Mouse (Mus musculus) limb, embryonic 12.5 days (tissue): ENCODE measurements at regions not wholly inside any gene's neighbourhood (a gene's known extent, or its start where the extent isn't known, plus 50 kb on each side); places are given as distances from the start of the nearest gene placed in this dataset.
"Not testable (repeated sequence)": the region's sequence is repeated elsewhere in the genome, so short reads cannot be mapped to it uniquely, and the experiment has no call there.

Experiments
- ATAC-seq: fragments of 200-750 bp; cut with Nextera tagmentation; 2 replicates; pipeline ENCODE4 v1.8.0; 2017; ENCODE audit warnings: low read depth, moderate TSS enrichment; ENCODE audit not compliant: insufficient number of reproducible peaks, insufficient read depth, low FRiP score, low TSS enrichment
- H3K27ac ChIP-seq: fragments of 300-500 bp; sonication (generic); 2 replicates; pipeline ENCODE4 v1.5.1; 2016; ENCODE audit warnings: mild to moderate bottlenecking, moderate library complexity
- H3K27me3 ChIP-seq: fragments of 300-500 bp; sonication (generic); 2 replicates; pipeline ENCODE4 v1.6.1; 2016; ENCODE audit warnings: mild to moderate bottlenecking, moderate library complexity
- H3K36me3 ChIP-seq: fragments of 300-500 bp; sonication (generic); 2 replicates; pipeline ENCODE4 v1.6.1; 2016; ENCODE audit warnings: mild to moderate bottlenecking, moderate library complexity
- H3K4me1 ChIP-seq: fragments of 300-500 bp; sonication (generic); replicated peaks from 2 replicates; pipeline ENCODE4 v1.6.1; 2016
- H3K4me2 ChIP-seq: fragments of 300-500 bp; sonication (generic); 2 replicates; pipeline ENCODE4 v1.6.1; 2016; ENCODE audit warnings: mild to moderate bottlenecking, moderate library complexity
- H3K4me3 ChIP-seq: fragments of 300-500 bp; sonication (generic); replicated peaks from 2 replicates; pipeline ENCODE4 v1.5.1; 2016; ENCODE audit warnings: mild to moderate bottlenecking
- H3K9ac ChIP-seq: fragments of 300-500 bp; sonication (generic); replicated peaks from 2 replicates; pipeline ENCODE4 v1.6.1; 2016; ENCODE audit warnings: mild to moderate bottlenecking, moderate library complexity
- H3K9me3 ChIP-seq: fragments of 300-500 bp; sonication (generic); 2 replicates; pipeline ENCODE4 v1.6.1; 2016; ENCODE audit warnings: mild to moderate bottlenecking, moderate library complexity
- WGBS: fragments of 180-500 bp; shearing (Covaris S2); methylation state at CpG from one replicate; pipeline ENCODE4 v1.1.7; 2016; 5-methylcytosine and 5-hydroxymethylcytosine counted together

DNA sequence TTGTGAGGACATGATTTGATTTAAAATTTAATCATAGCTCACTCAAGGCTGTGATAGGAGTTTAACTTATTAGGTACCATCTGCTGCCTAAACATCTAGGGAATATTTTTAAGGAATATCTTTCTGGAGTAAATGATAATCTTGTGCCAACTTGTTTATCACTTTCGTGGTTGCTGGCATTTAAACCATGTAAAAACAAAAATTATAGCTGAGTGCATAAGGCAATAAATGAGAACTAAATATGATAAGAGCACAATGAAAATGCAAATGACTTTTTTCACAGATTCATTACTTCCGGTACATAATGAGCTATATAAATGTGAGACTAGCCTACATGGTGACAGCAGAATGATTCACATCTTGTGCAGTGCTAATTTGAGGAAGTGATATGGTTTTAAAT lies 221.8 kb upstream of the Tmprss15 start:
- no peaks in the 10 kb centered on the region for H3K36me3 ChIP-seq
- no peaks in the 10 kb centered on the region for H3K9me3 ChIP-seq
- no peak overlapping the region for H3K9ac ChIP-seq
- no peak overlapping the region for H3K4me2 ChIP-seq
- 66% methylated on average over 2 of the region's 2 CpGs for WGBS
- H3K4me1 ChIP-seq = no peaks in the 10 kb centered on the region
- H3K27me3 ChIP-seq = no peaks in the 10 kb centered on the region
- no peak overlapping the region for H3K27ac ChIP-seq
- H3K4me3 ChIP-seq = no peak overlapping the region
- no peak for ATAC-seq

DNA sequence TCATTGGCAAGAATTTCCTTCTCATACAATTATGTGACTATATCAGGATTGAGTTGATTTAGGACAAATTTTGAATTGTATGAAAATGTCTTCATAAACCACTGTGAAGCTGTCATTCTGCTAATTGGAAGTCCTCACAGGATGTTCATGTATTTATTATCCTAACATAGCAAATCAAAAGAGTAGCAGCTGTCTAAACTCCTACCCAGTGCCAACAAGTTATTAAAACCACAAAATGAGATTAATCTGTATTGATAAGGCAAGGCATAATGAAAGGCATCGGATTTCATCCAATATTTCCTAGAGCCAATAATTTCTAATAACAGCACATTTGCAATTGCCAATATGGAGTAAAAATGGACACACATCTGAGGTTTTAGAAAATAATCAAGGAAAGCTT lies 217.6 kb upstream of the Tmprss15 start:
- Histone ChIP-seq H3K9ac (no peak overlapping the region), H3K27me3 (no peaks in the 10 kb centered on the region), H3K9me3 (no peaks in the 10 kb centered on the region), H3K36me3 (no peaks in the 10 kb centered on the region), H3K4me3 (no peak overlapping the region), H3K4me1 (no peaks in the 10 kb centered on the region), H3K4me2 (no peak overlapping the region), H3K27ac (no peak overlapping the region)
- 92% methylated on average over 1 of the region's 1 CpGs for WGBS
- ATAC-seq = no peak

DNA sequence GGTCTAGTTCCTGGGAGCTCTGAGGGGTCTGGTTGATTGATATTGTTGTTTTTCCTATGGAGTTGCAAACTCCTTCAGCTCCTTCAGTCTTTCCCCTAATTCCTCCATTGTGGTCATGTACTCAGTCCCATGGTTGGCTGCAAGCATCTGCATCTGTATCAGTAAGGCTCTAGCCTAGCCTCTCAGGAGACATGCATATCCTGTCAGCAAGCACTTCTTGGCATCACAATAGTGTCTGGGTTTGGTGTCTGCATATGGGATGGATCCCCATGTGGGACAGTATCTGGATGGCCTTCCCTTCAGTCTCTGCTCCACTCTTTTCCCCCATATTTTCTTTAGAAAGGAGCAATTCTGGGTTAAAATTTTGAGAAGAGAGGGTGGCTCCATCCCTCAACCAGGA lies 205.7 kb upstream of the Tmprss15 start:
- not testable (repeated sequence) for ATAC-seq, H3K4me2 ChIP-seq, H3K4me3 ChIP-seq, H3K9me3 ChIP-seq, H3K4me1 ChIP-seq, H3K36me3 ChIP-seq, H3K27ac ChIP-seq, H3K27me3 ChIP-seq, H3K9ac ChIP-seq

DNA sequence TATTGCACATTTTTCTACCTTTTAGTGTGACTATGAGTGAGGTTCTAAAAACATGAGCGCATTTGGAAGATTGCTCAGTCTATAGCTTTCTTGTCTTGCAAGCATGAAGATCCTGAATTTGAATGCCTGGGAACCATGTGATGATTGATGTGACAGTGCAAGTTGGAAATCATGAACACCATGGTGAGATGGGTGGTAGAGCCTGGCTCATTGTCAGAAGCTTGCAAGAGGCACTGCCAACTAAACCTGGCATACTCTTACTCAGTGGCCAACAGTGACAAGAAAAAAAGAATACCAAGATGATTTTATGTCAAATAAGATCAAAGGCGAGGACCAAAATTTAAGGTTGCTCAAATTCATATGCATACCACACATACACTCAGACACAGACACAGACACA lies 188.1 kb upstream of the Tmprss15 start:
- Histone ChIP-seq H3K9ac (no peak overlapping the region), H3K36me3 (no peaks in the 10 kb centered on the region), H3K4me1 (no peaks in the 10 kb centered on the region), H3K4me2 (no peak overlapping the region), H3K4me3 (no peak overlapping the region), H3K27ac (no peak overlapping the region), H3K27me3 (no peaks in the 10 kb centered on the region), H3K9me3 (no peaks in the 10 kb centered on the region)
- WGBS = 93% methylated on average over 2 of the region's 2 CpGs
- no peak for ATAC-seq

DNA sequence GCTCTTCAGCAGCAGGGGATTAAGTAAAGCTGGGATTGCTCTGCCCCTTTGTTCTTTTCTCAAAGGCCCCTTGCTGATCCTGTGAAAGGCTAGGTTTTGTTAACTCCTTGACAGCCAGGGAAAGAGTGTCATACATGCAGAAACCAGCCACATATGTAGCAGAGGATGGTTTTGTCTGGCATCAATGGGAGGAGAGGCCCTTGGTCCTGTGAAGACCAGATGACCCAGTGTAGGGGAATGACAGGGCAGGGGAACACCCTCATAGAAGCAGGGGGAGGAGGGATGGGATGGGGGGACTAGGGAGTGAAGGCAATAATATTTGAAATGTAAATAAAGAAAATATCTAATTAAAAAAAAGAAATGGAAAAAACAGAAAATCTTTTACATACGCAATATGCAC lies 165.6 kb upstream of the Tmprss15 start:
- no peak overlapping the region for H3K4me3 ChIP-seq
- 89% methylated on average over 1 of the region's 1 CpGs for whole genome bisulfite sequencing
- H3K4me1 ChIP-seq = no peaks in the 10 kb centered on the region
- no peaks in the 10 kb centered on the region for H3K9me3 ChIP-seq
- H3K4me2 ChIP-seq = no peak overlapping the region
- no peak for ATAC-seq
- H3K9ac ChIP-seq = no peak overlapping the region
- H3K27me3 ChIP-seq = no peaks in the 10 kb centered on the region
- no peaks in the 10 kb centered on the region for H3K36me3 ChIP-seq
- no peak overlapping the region for H3K27ac ChIP-seq

DNA sequence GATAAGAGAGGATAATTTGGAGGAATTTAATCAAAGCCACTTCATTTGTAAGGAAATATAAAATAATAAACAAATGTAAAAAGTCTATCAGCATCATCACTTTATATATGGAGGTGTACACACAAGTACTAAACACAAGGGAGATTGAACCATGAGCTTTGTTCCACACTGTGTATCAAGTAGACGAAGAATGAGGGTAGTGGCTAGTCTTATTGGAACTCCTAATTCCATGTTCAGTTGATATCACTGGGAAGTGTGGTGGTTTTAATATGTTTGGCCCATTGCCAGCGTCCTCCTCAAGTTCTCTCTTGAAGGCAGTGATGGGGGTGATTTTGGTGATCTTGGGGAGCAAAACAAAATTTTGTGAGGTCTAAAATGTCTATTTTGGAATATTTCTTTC lies 165.2 kb upstream of the Tmprss15 start:
- no peak overlapping the region for H3K4me2 ChIP-seq
- 55% methylated on average over 2 of the region's 2 CpGs for WGBS
- ATAC-seq = no peak

DNA sequence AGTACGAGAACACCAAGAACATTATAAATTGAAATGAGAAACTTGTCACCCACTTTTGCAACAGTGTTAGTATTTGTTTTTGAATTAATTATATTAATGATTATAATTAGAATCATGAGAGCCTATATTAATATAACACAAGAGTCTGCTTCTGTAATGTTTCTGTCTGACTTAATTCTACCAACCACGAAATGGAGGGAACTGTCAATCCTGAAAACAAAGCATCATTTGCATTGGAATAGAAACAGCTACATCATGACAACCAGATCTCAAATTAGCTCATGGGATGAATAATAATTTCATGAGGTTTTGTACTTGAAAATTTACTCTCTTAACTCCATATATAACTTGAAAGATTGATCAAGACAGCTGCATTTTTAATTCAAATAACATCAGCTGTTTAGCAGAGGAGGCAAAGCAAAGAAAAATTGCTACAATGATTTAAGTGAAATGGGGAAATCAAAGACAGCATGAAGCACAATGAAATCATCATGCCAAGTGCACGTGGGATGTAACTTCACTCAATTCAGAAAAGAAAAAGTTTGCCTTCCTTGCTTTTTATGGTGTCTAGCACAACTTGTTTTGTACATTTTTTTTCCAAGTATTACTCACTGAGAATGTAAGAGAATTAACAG lies 150.1 kb upstream of the Tmprss15 start:
- H3K36me3 ChIP-seq = no peaks in the 10 kb centered on the region
- no peak overlapping the region for H3K27ac ChIP-seq
- H3K9ac ChIP-seq = no peak overlapping the region
- H3K4me3 ChIP-seq = no peak overlapping the region
- no peaks in the 10 kb centered on the region for H3K27me3 ChIP-seq
- H3K4me2 ChIP-seq = no peak overlapping the region
- 73% methylated on average over 3 of the region's 3 CpGs for WGBS
- no peak for ATAC-seq
- no peaks in the 10 kb centered on the region for H3K4me1 ChIP-seq
- no peaks in the 10 kb centered on the region for H3K9me3 ChIP-seq

More for the DNA sequence above, 165.2 kb upstream of the Tmprss15 start:
- Histone ChIP-seq H3K4me1 (no peaks in the 10 kb centered on the region), H3K27ac (no peak overlapping the region), H3K9ac (no peak overlapping the region), H3K9me3 (no peaks in the 10 kb centered on the region), H3K36me3 (no peaks in the 10 kb centered on the region), H3K27me3 (no peaks in the 10 kb centered on the region), H3K4me3 (no peak overlapping the region)

DNA sequence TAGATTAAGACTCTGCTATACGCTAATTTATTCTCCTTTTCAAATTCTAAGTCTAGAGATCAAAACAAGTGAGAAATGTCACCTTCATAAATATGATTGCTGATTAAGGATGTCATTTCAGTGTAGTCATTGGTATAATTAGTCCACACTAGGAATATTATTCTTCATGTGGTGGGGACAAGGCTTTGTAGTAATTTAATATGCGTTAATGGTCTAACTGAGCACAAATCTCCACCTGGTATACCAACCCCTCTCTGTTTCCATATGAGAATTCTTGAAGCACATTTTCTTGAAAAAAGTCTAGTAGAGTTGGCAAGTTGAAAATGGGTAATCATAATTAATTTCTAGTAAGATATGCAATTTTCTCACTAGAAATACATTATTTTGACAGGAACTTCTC lies 149.3 kb upstream of the Tmprss15 start:
- no peak overlapping the region for H3K27ac ChIP-seq
- no peaks in the 10 kb centered on the region for H3K4me1 ChIP-seq
- no peak overlapping the region for H3K9ac ChIP-seq
- no peak overlapping the region for H3K4me3 ChIP-seq
- ATAC-seq = no peak
- WGBS = 55% methylated on average over 2 of the region's 2 CpGs
- no peaks in the 10 kb centered on the region for H3K36me3 ChIP-seq
- no peak overlapping the region for H3K4me2 ChIP-seq
- no peaks in the 10 kb centered on the region for H3K9me3 ChIP-seq
- no peaks in the 10 kb centered on the region for H3K27me3 ChIP-seq

DNA sequence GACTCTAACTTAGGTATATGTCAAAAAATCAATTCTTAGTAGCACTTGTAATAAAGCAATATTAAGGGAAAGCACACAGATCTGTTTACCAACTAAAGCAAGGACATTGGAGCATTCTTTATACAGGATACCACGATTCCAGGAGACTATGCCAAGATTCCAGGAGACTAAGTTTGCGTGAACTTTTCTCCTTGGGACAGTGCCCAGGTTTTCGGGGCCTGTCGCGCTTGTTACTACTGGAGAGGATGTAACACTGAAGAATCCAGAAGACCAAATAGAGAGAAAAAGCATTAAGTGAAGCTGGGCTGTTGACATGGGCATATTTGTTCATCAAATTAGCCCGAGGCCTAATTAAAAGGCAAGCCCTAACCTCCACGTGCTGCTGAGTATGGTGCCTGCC lies 100.3 kb upstream of the Tmprss15 start:
- no peak overlapping the region for H3K9ac ChIP-seq
- no peak overlapping the region for H3K27ac ChIP-seq
- H3K9me3 ChIP-seq = no peaks in the 10 kb centered on the region
- 85% methylated on average over 7 of the region's 7 CpGs for whole genome bisulfite sequencing
- H3K27me3 ChIP-seq = no peaks in the 10 kb centered on the region
- ATAC-seq = no peak
- no peaks in the 10 kb centered on the region for H3K36me3 ChIP-seq
- H3K4me3 ChIP-seq = no peak overlapping the region
- no peaks in the 10 kb centered on the region for H3K4me1 ChIP-seq
- H3K4me2 ChIP-seq = no peak overlapping the region

DNA sequence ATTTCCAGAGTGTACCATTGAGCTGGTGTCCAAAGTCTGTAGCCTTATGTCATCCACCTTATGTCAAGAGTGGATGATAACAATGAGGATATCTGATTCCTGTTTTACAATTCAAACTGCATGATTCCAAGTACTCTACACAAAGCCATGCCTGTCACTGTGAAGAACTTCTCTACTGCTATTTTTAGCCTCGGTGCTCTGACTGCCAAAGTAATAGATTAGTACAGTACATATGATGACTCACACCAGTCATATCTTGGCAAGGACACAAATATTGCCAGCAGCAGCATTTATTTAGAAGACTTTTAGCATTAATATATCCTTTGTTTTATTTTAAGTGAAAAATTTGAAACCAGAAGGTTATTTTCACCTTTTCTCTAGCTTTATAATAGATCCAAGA lies 95.6 kb upstream of the Tmprss15 start:
- H3K4me2 ChIP-seq = no peak overlapping the region
- H3K27ac ChIP-seq = no peak overlapping the region
- no peak overlapping the region for H3K4me3 ChIP-seq
- no peaks in the 10 kb centered on the region for H3K27me3 ChIP-seq
- no peaks in the 10 kb centered on the region for H3K4me1 ChIP-seq
- WGBS = 74% methylated on average over 1 of the region's 1 CpGs
- H3K9ac ChIP-seq = no peak overlapping the region
- no peak for ATAC-seq
- no peaks in the 10 kb centered on the region for H3K9me3 ChIP-seq
- no peaks in the 10 kb centered on the region for H3K36me3 ChIP-seq

DNA sequence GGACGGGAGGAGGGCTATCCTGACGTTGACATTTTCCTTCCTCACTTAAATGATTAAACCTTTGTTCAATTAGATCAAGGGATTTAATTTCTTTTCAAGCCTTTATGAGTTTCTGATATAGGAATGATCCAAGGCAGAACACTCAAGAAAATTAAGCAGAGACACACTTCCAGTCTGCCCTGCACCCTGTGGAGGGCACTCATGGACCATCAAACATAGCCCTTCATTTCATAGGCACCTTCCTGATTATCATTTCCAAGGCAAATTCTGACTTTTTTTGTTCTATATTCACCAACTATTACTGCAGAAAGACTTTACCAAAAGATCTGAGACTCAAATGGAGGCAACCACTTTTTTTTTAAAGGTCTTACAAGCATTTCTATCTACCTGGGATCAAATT lies 91.6 kb upstream of the Tmprss15 start:
- no peak for ATAC-seq
- Histone ChIP-seq H3K27me3 (no peaks in the 10 kb centered on the region; the same call in 1 of the 2 replicates), H3K4me1 (0 out of 2 replicates have a peak, but pooled peaks cover 1% of the 10 kb centered on the region), H3K4me3 (no peak overlapping the region), H3K9ac (no peak overlapping the region), H3K36me3 (no peaks in the 10 kb centered on the region), H3K4me2 (no peak overlapping the region), H3K9me3 (no peaks in the 10 kb centered on the region), H3K27ac (no peak overlapping the region)
- WGBS = 72% methylated on average over 2 of the region's 2 CpGs

DNA sequence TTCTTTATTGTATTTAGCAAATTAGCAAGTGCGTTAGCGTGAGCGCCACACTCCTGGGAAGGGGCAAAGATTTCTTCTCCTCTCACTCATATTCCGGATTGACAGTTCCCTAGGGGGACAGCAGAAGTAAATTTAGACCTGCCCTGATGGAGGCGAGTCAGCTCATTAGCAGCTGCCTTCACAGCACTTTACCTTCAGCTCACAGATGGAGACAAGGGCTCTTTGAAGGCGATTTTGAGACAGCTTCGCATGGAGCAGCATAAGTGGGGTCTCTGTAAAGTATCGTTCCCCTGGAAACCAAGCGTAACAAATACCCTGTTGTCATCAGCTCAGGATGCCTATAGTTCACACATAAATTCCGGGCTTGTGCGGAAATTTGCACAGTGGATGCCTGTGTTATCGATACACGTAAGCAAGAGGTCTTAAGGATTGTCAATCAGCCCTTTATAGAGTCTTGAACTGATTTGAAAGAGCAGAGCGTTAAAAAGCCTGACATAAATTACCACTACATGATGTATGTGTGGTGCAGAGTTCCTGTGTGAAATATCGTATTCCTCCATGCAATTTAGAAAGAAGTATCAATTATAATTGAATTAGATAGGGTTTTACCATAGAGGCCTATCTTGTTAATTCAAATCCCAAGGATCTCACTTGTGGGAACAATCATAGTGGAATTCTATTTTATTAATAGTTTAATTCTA lies 86.6 kb upstream of the Tmprss15 start:
- ATAC-seq = peak; percentile 87
- no peak overlapping the region for H3K4me3 ChIP-seq
- peak overlapping the region; percentile 34 for H3K4me2 ChIP-seq

More for the DNA sequence above, 86.6 kb upstream of the Tmprss15 start:
- no peaks in the 10 kb centered on the region for H3K9me3 ChIP-seq
- no peaks in the 10 kb centered on the region; the same call in 1 of the 2 replicates for H3K27me3 ChIP-seq
- WGBS = 38% methylated on average over 15 of the region's 15 CpGs
- H3K4me1 ChIP-seq = 0 out of 2 replicates have a peak, but pooled peaks cover 9% of the 10 kb centered on the region
- H3K27ac ChIP-seq = no peak overlapping the region
- no peaks in the 10 kb centered on the region for H3K36me3 ChIP-seq
- H3K9ac ChIP-seq = no peak overlapping the region
